Mouse (Mus musculus): Measurements from ENCODE around the gene Gm49630. TPM values are rescaled to one million over a fixed set of nuclear protein-coding genes. Genes with fewer than 3 reads are reported as not detected.
"Not testable (repeated sequence)": the region's sequence is repeated elsewhere in the genome, so short reads cannot be mapped to it uniquely, and the experiment has no call there.

Gene Gm49630
- total and polyA plus RNA-seq, 3 experiments = 0.28 TPM; not detected in 2

DNA sequence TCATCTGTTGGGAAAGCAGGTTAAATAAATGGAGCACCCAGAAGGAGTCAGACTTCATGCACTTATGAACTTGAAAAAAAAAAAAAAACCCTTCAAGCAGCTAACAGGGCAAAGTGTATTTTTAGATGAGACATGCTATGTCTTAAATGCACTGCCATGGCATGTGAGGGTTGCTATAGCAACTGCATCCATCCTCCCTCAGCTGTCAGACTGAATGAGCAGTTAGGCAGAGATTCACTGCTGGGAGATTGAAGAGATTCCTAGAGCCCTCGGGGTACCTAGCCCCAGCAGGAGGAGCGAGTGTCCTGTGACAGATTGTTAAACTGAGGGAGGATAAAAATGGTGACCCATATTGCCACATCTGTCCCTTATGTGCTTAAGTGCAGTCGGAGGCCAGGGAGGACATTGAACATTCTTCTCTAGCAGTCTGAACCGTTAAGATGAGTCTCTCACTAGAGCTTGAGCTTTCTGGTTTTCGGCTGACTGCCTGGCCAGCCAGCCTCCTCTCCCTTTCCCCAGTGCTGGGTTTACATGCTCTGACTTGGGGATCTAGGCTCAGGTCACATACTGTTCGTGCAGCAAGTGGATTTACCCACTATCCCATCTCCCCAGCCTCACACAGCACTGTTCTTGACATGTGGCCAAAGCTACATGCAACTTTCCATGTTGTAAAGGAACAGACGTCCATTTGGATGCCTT lies 5.0 kb downstream of the Gm49630 start:
- not testable (repeated sequence) for DNase-seq

DNA sequence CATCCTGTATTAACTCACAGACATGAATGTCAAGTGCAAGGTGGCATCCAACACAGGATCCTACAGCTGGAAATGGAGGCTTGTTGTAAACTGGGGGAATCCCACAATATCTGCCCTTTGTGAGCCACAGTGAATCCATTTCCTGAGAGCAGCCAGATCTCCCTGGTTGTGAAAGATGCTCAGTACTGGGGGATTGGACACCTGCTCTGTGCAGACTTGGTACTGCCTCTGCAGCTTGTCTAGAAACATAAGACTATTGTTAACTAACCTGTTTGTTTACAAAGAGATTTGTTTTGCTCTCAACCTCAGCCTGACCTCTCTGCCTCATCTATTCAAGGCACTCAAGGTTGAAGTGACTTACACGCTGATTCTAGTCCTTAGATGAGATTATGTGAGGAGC lies 5.5 kb downstream of the Gm49630 start:
- not testable (repeated sequence) for DNase-seq

DNA sequence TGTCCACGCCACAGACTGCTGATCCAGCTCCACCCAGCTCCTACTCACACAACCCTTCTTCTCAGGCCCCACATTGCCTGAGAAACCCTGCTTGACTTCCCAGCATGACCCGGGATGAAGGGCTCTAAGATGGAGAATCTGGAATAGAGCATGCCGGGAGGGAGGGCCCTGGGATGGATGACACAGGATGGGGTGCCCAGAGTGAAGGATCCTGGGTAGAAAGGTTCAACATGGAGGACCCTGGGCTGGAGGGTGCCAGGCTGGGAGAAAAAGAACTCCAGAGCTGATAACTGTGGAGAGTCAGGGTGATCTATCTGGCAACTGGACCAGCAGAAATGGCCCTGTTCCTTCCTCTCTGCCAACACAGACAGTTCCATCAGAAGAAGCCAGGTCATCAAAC lies 6.2 kb downstream of the Gm49630 start:
- DNase-seq = not testable (repeated sequence)

DNA sequence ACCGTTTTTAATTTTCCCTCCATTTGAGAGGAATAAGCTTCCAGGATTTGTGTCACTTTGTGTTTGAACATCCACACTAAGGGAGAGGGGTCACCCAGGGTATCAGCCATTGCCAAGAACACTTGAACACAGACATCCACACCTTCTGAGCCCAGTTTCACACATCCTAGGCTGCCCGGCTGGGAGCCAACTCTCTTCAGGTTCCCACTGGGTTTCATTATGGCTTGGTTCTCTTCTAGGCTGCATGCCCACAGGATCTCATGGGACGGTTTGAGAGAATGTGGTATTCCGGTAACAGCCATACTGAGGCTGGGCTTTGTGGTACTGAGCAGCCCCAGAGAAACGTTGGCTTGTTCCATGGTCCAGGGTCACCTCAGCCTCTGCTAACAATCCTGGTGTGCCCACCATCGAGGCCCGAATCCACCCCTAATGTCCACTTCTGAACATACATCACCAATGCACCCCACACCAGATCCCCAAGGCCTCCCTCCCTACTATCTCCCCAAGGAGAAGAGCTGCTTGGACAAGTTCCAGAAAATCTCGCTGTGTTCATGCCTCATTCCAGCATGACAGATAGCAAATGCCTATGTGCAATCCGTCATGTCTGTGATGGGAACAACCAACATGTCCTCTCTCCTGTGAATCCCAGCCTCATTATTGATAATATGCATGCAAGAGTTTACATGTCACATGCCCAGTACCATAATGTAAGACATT lies 10.9 kb downstream of the Gm49630 start:
- peak; percentile 58 for DNase-seq

DNA sequence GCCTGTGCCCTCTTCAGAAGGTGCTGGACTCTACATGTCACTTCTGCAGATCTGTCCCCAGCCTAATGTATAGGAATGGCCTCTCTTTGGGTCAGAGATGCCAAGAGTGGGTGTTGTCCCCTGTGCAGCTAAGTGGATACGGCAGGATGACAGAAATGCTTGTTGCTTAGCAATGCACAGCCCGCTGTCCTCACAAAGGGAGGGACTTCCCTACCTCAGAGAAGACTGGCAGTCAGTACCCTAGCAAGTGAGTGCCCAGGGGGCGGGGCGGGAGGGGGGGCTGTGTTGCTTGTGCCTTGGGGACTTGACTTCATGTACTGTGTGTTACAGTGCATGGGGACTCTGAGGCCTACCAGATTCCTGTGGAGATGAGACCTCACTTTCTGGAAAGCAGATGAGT lies 12.0 kb downstream of the Gm49630 start:
- DNase-seq = not testable (repeated sequence)

DNA sequence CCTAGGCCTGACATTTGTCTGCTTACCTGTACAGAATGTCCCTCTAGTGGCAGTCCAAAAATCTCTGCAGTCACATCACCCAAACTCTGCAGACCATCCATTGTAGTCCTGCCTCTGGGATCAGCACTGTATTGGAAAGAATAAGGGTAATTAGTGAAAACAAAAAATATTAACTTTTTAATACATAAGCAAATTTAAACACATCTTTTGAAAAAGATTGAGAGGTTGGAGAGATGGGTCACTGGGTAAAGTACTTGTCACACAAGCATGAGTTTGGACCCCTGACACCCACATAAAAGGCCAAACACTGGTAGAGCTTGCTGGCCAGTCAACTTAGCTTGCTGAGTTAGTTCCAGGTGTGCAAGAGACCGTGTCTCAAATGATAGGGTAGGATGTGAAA lies 19.2 kb downstream of the Gm49630 start, which contains the start of gene Ttll2:
TSS of gene Ttll2 (minus strand) at position 101 of the 400 bp plus-strand sequence.
- not testable (repeated sequence) for DNase-seq

DNA sequence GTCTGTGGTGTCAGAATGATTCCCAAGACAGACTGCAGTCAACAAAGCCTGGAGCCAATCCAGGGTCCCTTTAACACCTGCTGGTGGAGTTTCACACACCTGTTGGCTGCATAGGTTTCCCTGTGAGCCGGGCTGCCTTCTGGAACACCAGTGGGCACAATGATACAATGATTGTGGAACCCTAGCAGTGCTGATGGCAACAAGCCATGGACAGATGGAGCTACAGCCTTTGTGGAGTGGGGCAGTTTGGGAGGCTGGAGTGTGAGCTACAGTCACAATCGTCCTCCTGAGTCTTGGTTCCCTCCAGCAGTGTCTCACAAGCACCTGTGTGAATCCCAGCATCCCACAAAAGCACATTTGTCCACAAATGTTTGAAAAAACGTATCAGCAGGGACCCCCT lies 23.0 kb downstream of the Gm49630 start:
- DNase-seq = not testable (repeated sequence)

DNA sequence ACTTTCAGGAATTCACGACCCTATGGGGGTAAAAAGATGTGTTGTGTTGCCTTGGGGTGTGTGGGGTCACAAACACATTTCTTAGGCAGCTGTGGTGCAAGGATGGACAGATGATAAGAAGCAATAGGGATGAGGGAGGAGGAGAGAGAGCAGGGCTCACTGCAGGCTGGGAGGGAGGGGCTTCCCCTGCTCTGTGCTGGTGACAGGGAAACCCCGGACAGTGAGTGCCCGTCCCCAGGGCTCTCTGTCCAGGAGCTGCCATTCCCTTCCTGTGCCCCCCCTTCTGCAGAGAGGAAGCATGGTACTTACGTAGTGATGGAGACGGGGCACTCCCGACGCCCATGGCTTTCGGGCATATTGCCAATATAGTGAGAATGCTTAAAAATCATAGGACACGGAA lies 34.4 kb downstream of the Gm49630 start:
- not testable (repeated sequence) for DNase-seq

GRCm38 (mm10) chr17:7332745-7333144 lies 39.0 kb downstream of the Gm49630 start:
- not testable (repeated sequence) for DNase-seq

DNA sequence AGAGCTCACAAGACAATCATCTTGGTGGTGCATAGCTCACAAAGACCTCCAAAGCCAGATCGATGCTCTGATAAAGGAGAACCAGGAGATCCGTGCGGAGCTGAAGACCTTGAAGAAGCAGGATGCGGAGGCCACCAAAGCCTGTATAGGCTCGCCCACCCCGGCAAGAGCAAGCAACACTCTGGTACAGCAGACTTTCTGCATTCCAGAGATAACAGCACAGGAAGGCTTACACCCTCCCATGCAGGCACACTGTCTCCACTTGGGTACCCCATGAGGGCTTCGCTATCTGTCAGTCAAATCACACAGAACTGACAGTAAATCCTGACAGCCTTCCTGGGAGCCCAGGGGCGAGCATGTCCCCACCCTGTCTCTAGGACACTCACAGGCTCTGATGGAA lies 45.4 kb downstream of the Gm49630 start:
- not testable (repeated sequence) for DNase-seq

DNA sequence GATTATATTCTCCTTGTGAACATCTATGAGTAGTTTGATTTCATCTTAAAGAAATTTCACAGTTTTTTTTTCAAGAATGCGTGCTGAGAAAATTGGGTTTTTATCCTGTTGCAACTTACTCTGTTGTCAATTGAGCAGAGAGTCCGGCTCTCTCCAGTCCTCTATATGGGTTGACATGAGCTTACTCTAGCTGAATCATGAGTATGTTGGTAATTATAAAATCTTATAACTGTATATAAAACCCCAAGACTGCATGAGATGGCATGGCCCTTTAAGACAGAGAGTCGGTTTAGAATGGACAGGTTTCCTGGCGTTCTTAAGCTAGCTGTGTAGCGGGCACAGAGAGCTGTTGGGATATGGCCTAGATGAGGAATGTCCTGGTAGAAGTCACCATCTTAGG lies 47.4 kb downstream of the Gm49630 start, which contains the start of gene Tcp10a:
TSS of gene Tcp10a (plus strand) at position 301 of the 400 bp plus-strand sequence.
- not testable (repeated sequence) for DNase-seq

- DNase-seq = not testable (repeated sequence)
These were observed 52.0 kb downstream of the Gm49630 start for GRCm38 (mm10) chr17:7319789-7320188.

- not testable (repeated sequence) for DNase-seq
These were observed 55.9 kb downstream of the Gm49630 start for GRCm38 (mm10) chr17:7315693-7316382.

DNA sequence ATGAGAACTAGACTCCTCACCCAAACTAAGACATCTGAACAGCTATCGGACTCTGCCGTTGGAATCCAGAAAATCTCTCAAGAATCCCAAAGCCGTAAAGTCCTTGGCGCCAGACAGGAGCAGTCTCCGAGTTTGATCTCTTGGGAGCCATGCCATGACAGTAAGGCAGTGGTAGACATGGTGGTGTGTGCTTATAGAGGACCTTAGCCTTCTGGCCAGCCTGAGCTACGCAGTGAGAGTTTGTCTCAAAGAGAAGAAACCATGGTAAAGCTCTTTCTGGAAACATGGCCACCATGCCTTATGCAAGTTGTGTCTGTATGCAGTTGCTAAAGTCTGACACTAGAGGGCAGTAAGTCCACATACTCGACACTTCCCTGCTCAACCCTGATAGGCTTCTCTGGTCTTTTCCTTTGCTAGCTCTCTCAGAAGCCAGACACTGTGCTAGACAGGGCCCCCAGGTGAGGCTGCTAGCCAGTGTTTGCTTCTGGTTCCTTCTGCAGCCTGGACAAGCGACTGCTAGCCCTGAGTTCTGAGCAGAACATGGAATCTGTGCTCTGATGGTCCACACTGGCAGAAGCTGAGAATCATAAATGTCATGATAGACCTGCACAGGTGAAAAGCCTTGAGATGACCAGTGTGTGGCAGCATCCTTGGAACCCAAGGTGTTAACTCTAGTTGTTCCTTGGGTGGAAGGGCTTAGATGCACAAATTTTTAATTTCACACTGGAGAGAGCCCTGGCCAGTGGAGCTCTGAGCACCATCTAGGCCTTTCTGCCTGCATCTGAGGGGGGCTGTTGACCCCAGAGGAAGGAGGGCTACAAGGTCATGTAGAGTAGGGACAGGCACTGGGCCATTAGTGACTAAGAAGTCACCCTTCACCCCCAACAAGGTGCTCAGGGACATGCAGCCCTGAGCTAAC lies 65.2 kb downstream of the Gm49630 start:
- peak; percentile 44 for DNase-seq

Other genes starting within 250 kb of the Gm49630 start
- 10 to 100 TPM; 10.6 to 18.2 TPM for gene Rps6ka2, start 201.9 kb downstream of the Gm49630 start, total RNA-seq (2021)
- 7.6 and 10.2 TPM in 2 replicates for gene Rps6ka2, start 201.9 kb downstream of the Gm49630 start, polyA plus RNA-seq (2012; rRNA removed)
- gene Tcp10a, start 47.3 kb downstream of the Gm49630 start, total RNA-seq (2021) = not detected
- not detected in 2 replicates for gene Tcp10a, start 47.3 kb downstream of the Gm49630 start, polyA plus RNA-seq (2012; rRNA removed)
- not detected for gene Ttll2, start 19.3 kb downstream of the Gm49630 start, total RNA-seq (2021)
- 0.11 TPM in 1 of 2 replicates, not detected in the other for gene Ttll2, start 19.3 kb downstream of the Gm49630 start, polyA plus RNA-seq (2012; rRNA removed)
- gene Unc93a2, start 13.5 kb upstream of the Gm49630 start, total RNA-seq (2021) = 1 to 10 TPM; 1.3 to 2.7 TPM
- gene Unc93a2, start 13.5 kb upstream of the Gm49630 start, polyA plus RNA-seq (2012; rRNA removed) = 1.4 and 2.1 TPM in 2 replicates

Measured in adrenal gland, adult 2 months (tissue).